Mouse (Mus musculus): Measurements from ENCODE around the gene Tns1.

DNA sequence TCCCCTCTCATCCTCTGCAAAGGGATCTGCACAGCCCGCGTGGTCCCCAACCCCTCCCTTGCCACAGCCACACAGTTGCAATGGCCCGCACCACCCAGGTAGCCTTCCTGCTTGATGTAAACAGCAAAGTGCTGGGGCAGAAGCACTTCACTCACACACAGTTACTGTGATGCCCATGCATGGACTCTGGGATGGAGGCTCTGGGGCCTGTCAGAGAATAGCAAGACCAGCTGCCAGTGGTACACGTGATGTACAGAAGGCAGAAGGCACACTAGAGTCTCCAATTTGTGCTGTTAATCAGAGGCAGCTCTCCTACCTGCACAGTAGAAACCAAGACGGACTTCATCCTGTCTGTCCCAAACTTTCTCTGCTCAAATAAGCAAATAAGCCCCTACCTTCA, 181.0 kb downstream of the Tns1 start:
- TF ChIP-seq CTCF (IDR thresholded peaks at IDR 0.05; ENCODE audit: control insufficient read depth, insufficient read depth, low read length): no peak
- no peak for TF ChIP-seq POLR2A (IDR thresholded peaks at IDR 0.05; ENCODE audit: borderline replicate concordance, control insufficient read depth, low read depth, low read length)

All from bone marrow, adult 2 months (tissue).